Mouse (Mus musculus) spleen, postnatal 4 days (tissue): Measurements from ENCODE around the gene Gm3127.
"Not testable (repeated sequence)": the region's sequence is repeated elsewhere in the genome, so short reads cannot be mapped to it uniquely, and the experiment has no call there.

Source experiments
- DNase-seq, 2 experiments: peaks; one replicate each; pipeline ENCODE4 v3.0.0; 2022; ENCODE audit warnings: low spot score in 2 of 2

The Gm3127 gene

GRCm38 (mm10) chr14:4164730-4165129, at the start of gene Gm3127:
Gene Gm3127 (plus strand): TSS chr14:4165030.
- not testable (repeated sequence) for DNase-seq

GRCm38 (mm10) chr14:4141646-4142045, 23.2 kb upstream of the Gm3127 start:
- peak; percentile 10 to 55 for DNase-seq

- DNase-seq: not testable (repeated sequence)
Measured at GRCm38 (mm10) chr14:4182030-4182429, 17.2 kb downstream of the Gm3127 start.

DNA sequence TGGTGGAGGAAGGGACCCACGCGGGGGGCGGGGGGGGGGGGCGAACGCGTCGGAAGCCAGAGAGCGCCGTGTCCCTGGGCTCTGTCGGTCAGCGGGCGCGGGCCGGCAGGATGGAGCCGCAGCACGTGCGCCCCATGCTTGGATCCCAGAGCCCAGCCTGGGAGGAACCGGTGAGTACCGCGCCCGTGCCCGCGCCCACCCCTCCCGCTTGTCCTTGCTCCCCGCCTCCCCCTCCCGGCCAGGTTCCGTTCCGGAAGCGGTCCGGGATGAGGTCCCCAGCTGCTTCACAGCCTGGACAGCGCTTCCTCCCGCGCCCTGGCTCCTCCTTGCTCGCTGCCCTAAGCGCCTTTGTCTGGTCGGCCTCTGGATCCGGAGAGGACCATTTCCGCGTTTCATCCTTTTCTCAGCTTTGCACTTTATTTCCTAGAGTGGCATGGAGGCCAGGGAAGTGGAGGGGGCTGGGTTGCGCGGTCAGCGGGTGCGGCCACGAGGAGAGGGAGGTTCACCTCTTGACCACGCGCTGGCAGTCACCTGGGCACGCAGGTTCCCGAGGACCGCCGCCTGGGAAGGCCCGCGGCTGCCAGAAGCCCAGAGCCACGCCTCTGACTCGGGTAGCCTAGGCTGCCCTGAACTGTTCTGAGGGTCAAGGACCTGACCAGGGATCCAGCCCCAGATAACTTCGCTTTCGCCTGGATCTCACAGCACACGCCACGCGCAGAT, 17.8 kb downstream of the Gm3127 start, which contains the start of gene Gm2974:
TSS of gene Gm2974 (plus strand) at position 86 of the 720 bp plus-strand sequence.
- DNase-seq: peak; percentile 9 to 59

- DNase-seq: not testable (repeated sequence)
Measured at GRCm38 (mm10) chr14:4183375-4183774, 18.5 kb downstream of the Gm3127 start.
